Mouse (Mus musculus) forebrain, embryonic 13.5 days (tissue): ENCODE data around the gene Iqch. TPM values are rescaled to one million over a fixed set of nuclear protein-coding genes. Genes with fewer than 3 reads are reported as not detected.

Experiments
- ATAC-seq: fragments of 200-750 bp; cut with Nextera tagmentation; 2 replicates; pipeline ENCODE4 v1.8.0; 2017
- H3K27ac ChIP-seq: fragments of 300-500 bp; sonication (generic); 2 replicates; pipeline ENCODE4 v1.5.1; 2015; ENCODE audit warnings: inconsistent platforms, mild to moderate bottlenecking, moderate library complexity
- H3K27me3 ChIP-seq: fragments of 300-500 bp; sonication (generic); 2 replicates; pipeline ENCODE4 v1.6.1; 2015; ENCODE audit warnings: mild to moderate bottlenecking, inconsistent platforms
- H3K36me3 ChIP-seq: fragments of 300-500 bp; sonication (generic); 2 replicates; pipeline ENCODE4 v1.6.1; 2015; ENCODE audit warnings: mild to moderate bottlenecking, inconsistent platforms; ENCODE audit not compliant: poor library complexity, severe bottlenecking
- H3K4me1 ChIP-seq: fragments of 300-500 bp; sonication (generic); 2 replicates; pipeline ENCODE4 v1.6.1; 2015; ENCODE audit warnings: inconsistent platforms
- H3K4me2 ChIP-seq: fragments of 300-500 bp; sonication (generic); 2 replicates; pipeline ENCODE4 v1.6.1; 2015; ENCODE audit warnings: inconsistent platforms, mild to moderate bottlenecking, moderate library complexity
- H3K4me3 ChIP-seq: fragments of 300-500 bp; sonication (generic); 2 replicates; pipeline ENCODE4 v1.5.1; 2015; ENCODE audit warnings: mild to moderate bottlenecking, inconsistent platforms
- H3K9ac ChIP-seq: fragments of 300-500 bp; sonication (generic); 2 replicates; pipeline ENCODE4 v1.6.1; 2015; ENCODE audit warnings: mild to moderate bottlenecking, inconsistent platforms
- H3K9me3 ChIP-seq: fragments of 300-500 bp; sonication (generic); replicated peaks from 2 replicates; pipeline ENCODE4 v1.6.1; 2016; ENCODE audit warnings: inconsistent platforms
- WGBS: fragments of 180-500 bp; shearing (Covaris S2); methylation state at CpG from one replicate; pipeline ENCODE4 v1.1.7; 2015; 5-methylcytosine and 5-hydroxymethylcytosine counted together
- polyA plus RNA-seq: library from polyadenylated mRNA; unstranded; fragments of >200 nt; fragmentation: Nextera tagmentation; extraction: Ambion mirVana; gene quantifications from 2 replicates; pipeline ENCODE4 v1.2.1, GENCODE M21; 2015

Iqch gene
- polyA plus RNA-seq, 1 experiment from 2014 or later: 0.06 TPM

DNA sequence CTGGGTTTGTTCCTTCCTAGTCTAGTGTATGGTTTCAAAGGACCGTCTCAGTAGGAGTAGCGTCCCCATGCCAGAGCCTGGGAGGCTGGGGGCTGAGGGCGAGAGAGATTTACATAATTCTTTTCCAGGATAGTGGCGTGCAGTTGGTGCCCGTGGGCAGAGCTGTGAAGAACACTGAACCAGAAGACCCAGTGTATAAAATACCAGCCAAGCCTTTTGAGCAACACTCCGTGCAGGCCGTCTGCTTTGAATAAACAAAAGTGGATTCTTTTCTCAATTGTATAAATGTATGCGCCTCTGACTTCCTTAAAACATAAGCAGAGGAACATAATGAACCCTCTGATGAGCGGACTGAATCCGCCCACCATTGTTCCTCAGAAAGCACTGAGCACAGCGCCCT, 30.6 kb upstream of the Iqch start:
- H3K36me3 ChIP-seq: peaks cover 34% of the 10 kb centered on the region
- peaks cover 12% of the 10 kb centered on the region for H3K4me1 ChIP-seq
- no peak overlapping the region for H3K27ac ChIP-seq
- ATAC-seq: 0 out of 2 replicates have a peak, but pooled peaks have one; percentile 30
- H3K27me3 ChIP-seq: no peaks in the 10 kb centered on the region
- no peak overlapping the region for H3K9ac ChIP-seq
- no peaks in the 10 kb centered on the region for H3K9me3 ChIP-seq
- no peak overlapping the region for H3K4me3 ChIP-seq
- 17% methylated on average over 11 of the region's 11 CpGs for WGBS
- peak overlapping the region; percentile 12; the same call in 1 of the 2 replicates for H3K4me2 ChIP-seq

DNA sequence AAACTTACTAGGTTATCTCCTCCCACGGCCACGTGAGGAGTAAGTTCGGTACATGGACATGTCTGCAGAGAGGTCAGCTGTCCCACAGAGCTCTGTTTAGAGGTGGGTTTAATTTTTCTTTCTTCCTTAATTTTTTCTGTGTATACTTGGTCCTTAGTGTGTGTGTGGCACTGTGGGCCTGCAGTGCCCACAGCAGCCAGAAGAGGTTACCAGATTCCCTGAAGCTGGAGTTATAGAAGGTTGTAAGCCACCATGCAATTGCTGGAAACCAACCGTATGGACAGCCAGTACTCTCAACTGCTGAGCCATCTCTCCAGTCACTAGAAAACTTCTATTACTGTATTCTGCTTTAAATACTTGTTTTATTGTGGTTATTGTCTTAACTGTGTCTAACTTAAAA, 29.8 kb upstream of the Iqch start:
- H3K4me3 ChIP-seq: no peak overlapping the region
- no peak overlapping the region for H3K27ac ChIP-seq
- H3K4me1 ChIP-seq: peaks cover 12% of the 10 kb centered on the region
- WGBS: 81% methylated on average over 4 of the region's 4 CpGs
- H3K27me3 ChIP-seq: no peaks in the 10 kb centered on the region
- no peak for ATAC-seq
- H3K36me3 ChIP-seq: peaks cover 32% of the 10 kb centered on the region
- H3K9ac ChIP-seq: no peak overlapping the region
- no peak overlapping the region for H3K4me2 ChIP-seq
- no peaks in the 10 kb centered on the region for H3K9me3 ChIP-seq

DNA sequence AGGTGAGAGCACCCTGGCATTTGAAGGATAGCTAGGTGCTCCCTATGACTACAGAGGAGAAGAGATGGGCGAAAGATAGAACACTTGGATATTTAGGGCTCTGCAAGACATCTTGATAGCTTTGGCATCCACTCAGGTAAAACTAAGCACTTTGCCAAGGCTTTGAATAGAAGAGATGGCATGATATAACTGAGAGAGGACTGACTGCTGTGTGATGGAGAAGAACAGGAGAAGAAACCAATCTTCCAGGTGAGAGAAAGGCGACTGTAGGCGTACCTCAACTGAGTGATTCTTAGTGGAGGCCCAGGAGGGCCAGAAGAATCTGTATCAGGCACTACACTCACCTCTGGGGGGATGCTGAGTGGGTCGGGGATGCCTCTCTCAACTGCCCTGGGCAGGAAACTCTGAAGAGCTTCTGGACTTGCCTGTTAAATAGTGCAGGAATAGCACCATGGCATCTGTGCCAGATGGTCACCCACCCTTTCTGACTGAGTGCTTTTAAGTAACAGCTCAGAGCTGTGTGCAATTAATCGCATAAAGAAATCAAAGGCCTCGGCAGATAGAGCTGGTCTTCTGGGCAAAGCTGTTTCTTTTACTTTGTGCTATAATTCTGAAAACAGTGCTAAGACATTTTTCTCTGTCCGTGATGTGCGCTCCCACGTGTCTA, 22.9 kb upstream of the Iqch start:
- no peak overlapping the region for H3K4me3 ChIP-seq
- 85% methylated on average over 9 of the region's 9 CpGs for WGBS
- no peak overlapping the region for H3K9ac ChIP-seq
- H3K4me1 ChIP-seq: peaks cover 18% of the 10 kb centered on the region
- no peaks in the 10 kb centered on the region for H3K9me3 ChIP-seq
- ATAC-seq: no peak
- H3K4me2 ChIP-seq: no peak overlapping the region
- no peak overlapping the region for H3K27ac ChIP-seq
- H3K27me3 ChIP-seq: no peaks in the 10 kb centered on the region
- H3K36me3 ChIP-seq: peaks cover 25% of the 10 kb centered on the region

DNA sequence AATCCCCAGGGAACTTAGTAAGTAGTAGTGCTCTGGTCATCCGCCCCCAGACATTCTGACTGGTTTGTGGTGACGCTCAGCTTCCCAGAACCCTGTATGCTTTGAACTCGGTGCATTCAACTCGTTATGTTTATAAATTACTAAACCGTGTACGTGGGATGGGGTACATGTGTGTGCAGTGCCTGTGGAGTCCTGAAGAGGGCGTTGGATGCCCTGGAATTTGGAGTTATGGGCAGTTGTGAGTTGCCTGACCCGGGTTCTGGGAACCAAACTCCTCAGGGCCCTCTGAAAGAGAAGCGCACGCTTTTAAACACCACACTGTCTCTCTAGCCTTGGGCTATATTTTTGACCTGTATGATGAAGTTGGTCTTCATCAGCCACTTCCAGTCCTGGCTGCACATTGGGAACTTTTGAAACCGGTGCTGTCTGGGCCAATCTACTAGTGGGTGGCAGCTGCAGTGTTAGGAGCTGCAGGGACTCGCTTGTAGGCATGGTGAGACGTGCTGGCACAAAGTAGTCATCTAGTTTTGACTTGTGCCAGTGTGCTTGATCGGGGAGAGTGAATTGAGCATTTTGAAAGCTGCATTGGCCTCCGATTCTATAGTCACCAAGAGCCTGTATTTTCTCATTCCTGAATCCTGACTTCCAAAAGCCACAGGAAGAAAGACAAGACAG, 21.7 kb upstream of the Iqch start:
- WGBS: 65% methylated on average over 15 of the region's 15 CpGs
- no peak overlapping the region for H3K27ac ChIP-seq
- peaks cover 29% of the 10 kb centered on the region for H3K36me3 ChIP-seq
- peaks cover 18% of the 10 kb centered on the region for H3K4me1 ChIP-seq
- no peak for ATAC-seq
- H3K9ac ChIP-seq: no peak overlapping the region
- H3K27me3 ChIP-seq: no peaks in the 10 kb centered on the region
- H3K4me2 ChIP-seq: no peak overlapping the region
- no peaks in the 10 kb centered on the region for H3K9me3 ChIP-seq
- no peak overlapping the region for H3K4me3 ChIP-seq

DNA sequence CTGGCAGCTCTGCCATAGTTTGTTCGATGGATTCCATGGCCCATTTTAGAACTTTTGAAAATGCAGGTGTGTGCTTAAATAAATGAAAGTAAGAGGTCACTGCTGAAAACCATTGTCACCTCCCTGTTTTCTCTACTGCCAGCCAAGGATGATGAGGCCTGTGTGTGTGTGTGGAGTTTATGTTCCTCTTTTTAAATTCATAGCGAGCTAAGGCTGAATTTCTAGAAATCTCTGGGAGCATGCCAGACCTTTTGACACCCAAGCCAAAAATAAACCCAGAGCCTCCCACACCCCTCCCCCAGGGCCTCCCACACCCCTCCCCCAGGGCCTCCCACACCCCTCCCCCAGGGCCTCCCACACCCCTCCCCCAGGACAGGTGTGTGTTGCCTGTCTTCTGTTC, 15.7 kb upstream of the Iqch start:
- Histone ChIP-seq H3K9me3 (no peaks in the 10 kb centered on the region), H3K4me1 (peaks cover 14% of the 10 kb centered on the region), H3K36me3 (peaks cover 39% of the 10 kb centered on the region), H3K27ac (no peak overlapping the region), H3K4me2 (no peak overlapping the region), H3K4me3 (no peak overlapping the region), H3K9ac (no peak overlapping the region), H3K27me3 (no peaks in the 10 kb centered on the region)
- ATAC-seq: no peak
- WGBS: 85% methylated on average over 2 of the region's 2 CpGs

DNA sequence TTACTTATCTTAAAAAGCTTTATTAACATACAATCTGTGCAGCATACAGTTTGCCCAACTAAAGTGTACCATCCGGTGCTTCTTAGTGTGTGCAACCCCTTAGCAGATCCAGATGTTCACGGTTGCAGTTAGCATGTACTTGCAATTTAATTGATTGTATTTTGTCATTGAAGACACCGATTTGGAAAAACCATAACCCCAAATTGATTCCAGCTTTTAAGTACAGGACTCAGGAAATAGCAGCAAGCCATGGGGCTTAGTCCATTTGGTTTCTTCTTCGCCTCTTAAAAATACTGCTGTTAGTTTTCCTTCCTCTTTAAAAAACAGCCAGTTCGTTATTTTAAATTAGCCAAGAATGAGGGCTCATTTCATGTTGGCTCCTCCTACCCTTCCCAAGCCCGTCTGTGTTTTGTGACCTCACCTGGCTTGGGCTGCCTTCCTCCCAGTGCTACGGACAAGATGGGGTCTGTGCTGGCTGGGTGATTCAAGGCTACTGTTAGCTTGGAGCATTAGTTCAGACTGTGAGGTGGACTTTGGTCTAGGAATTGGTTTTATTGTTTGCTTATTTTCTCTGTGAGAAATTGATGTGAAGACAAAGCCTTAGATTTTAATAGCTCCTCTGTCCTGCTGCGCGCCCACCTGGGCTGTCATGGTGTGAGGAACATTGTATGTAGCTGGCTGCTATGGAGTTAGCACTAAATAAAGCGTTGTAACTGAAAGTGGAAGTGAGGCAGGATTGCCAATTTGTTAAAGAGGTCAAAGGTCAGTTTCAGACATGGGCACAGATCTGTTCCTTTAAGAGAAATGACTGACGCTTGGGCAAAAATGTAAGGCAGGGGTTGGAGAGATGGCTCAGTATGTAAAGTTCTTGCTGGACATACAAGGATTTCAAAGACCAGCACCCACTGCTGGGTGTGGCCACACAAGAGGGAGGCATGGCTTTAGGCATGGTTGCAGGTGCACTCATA, 12.0 kb upstream of the Iqch start:
- no peak overlapping the region for H3K9ac ChIP-seq
- no peaks in the 10 kb centered on the region for H3K9me3 ChIP-seq
- no peaks in the 10 kb centered on the region for H3K27me3 ChIP-seq
- no peak overlapping the region for H3K4me2 ChIP-seq
- H3K36me3 ChIP-seq: peaks cover 29% of the 10 kb centered on the region
- ATAC-seq: no peak
- no peak overlapping the region for H3K27ac ChIP-seq
- H3K4me1 ChIP-seq: peaks cover 23% of the 10 kb centered on the region
- no peak overlapping the region for H3K4me3 ChIP-seq
- WGBS: 75% methylated on average over 11 of the region's 11 CpGs

DNA sequence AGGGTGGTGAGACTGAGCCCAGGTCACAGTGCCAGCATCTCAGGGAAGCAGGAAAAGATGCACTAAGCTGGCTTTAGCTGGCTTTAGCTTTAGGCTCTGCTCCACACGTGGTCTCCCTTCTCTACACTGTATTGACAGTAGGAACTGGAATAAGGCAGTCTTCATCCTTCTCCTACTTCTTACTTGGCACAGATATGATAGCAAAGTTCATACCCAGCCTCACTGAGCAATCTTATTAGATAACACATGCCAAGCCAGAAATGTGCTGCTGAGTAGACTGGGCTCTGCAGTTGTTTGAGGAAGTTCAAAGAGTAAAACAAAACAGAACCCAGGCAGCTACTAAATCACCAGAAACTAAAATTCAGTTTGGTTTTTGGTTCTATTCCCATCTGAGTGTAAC, 11.3 kb upstream of the Iqch start:
- no peaks in the 10 kb centered on the region for H3K27me3 ChIP-seq
- WGBS: 28% methylated on average over 1 of the region's 1 CpGs
- no peak overlapping the region for H3K9ac ChIP-seq
- no peak overlapping the region for H3K4me3 ChIP-seq
- H3K4me2 ChIP-seq: 0 out of 2 replicates have a peak overlapping the region, but pooled peaks have one; percentile 14
- peaks cover 23% of the 10 kb centered on the region for H3K4me1 ChIP-seq
- peaks cover 21% of the 10 kb centered on the region for H3K36me3 ChIP-seq
- H3K27ac ChIP-seq: no peak overlapping the region
- no peak for ATAC-seq
- no peaks in the 10 kb centered on the region for H3K9me3 ChIP-seq

DNA sequence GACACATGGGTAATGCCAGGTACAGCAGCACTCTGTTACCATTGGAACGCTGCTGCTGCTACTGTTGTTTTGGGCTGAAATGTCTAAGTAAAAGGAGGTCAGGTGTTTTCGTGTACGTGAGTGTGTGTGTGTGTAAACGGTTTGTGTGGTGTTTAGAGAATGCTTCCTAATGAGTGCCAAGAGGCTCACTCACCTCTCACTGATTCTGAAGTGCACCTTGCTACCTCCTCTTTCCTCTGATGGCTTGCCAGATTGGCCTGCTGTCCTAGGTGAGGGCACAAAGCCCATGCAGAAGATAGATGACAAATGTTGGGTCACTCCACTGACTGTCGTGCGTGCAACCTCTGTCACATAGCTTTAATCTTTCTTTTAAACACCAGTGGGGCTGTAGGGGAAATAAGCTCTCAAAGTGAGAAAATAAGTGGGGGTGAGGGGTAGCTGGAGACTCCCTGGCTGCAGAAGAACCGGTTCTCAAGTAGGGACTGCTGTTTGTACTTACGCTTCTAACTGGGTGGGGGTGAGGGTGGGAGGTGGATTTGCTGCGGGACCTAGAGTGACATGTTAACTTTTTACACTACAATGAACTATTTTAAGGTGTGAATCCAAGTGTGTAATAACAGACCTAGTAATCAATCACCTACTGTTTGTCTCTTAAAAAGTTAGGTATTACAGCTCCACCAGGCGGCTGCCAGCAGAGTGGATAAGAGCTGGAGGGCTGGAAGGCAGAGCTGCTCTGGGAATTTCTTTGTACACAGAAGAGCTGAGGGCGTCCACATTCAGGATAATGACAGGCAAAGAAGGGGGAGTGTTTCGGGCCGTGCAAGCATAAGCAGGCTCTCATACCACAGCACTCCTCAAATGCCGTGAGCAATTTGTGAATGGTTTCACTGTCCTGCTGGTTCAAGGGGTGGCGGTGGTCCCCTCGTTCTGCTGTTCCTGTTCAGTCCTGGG, 10.5 kb upstream of the Iqch start:
- H3K4me3 ChIP-seq: no peak overlapping the region
- H3K9me3 ChIP-seq: no peaks in the 10 kb centered on the region
- peaks cover 23% of the 10 kb centered on the region for H3K4me1 ChIP-seq
- H3K27me3 ChIP-seq: no peaks in the 10 kb centered on the region
- ATAC-seq: peak; percentile 53; the same call in 1 of the 2 replicates
- no peak overlapping the region for H3K9ac ChIP-seq
- 37% methylated on average over 16 of the region's 16 CpGs for WGBS
- 0 out of 2 replicates have a peak overlapping the region, but pooled peaks have one; percentile 14 for H3K4me2 ChIP-seq
- H3K36me3 ChIP-seq: peaks cover 14% of the 10 kb centered on the region
- no peak overlapping the region for H3K27ac ChIP-seq

DNA sequence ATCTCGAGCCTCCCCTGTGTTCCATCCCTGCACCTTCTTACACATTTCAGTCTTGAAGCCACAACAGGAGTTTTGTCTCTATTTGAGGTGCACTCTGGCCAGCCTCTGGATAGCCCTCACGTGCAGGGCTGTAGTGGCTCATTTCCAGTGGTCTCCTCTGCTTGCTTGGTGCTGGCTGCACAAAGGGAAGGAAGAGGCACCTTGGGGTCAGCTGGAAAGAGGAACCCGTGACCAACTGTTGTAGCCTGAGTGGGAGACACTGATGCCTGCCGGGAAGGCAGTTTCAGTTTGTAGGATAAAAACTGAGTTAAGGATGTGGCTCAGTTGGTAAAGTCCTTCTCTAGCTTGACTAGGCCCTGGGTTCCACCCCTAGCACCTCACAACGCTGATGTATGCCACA, 9.7 kb upstream of the Iqch start:
- ATAC-seq: no peak
- H3K4me2 ChIP-seq: no peak overlapping the region
- H3K27ac ChIP-seq: no peak overlapping the region
- H3K27me3 ChIP-seq: no peaks in the 10 kb centered on the region
- H3K4me1 ChIP-seq: peaks cover 23% of the 10 kb centered on the region
- H3K9ac ChIP-seq: no peak overlapping the region
- H3K4me3 ChIP-seq: no peak overlapping the region
- H3K9me3 ChIP-seq: no peaks in the 10 kb centered on the region
- H3K36me3 ChIP-seq: peaks cover 5% of the 10 kb centered on the region
- WGBS: 77% methylated on average over 5 of the region's 5 CpGs

DNA sequence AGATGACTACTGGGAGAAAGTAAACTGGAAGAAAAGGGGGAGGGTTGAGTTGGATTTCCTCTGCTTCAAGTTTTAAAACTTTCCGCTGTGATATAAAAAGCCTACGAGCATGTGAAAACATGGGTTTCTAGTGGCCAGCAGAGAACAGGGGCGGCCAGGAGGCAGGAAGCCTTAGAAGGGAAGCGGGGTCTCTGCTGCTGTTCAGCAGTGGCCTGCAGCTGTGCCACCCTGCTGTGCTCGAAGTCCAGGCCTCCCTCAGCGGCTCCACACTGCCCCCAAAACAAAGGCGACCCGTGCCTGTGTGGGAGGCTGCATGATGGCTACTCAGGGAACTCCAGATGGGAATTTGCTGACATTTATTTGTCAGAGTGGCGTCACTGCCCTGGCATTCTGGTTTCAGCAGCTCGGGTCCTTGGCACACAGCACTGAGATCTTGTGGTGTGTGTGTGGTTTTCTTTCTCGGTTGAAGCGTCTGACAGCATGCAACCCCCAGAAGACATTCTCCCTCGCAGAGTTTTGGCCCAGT, 8.6 kb upstream of the Iqch start:
- no peaks in the 10 kb centered on the region for H3K27me3 ChIP-seq
- H3K4me1 ChIP-seq: peaks cover 23% of the 10 kb centered on the region
- ATAC-seq: no peak
- WGBS: 12% methylated on average over 13 of the region's 13 CpGs
- no peak overlapping the region for H3K27ac ChIP-seq
- 0 out of 2 replicates have a peak overlapping the region, but pooled peaks have one; percentile 8 for H3K4me2 ChIP-seq
- H3K4me3 ChIP-seq: no peak overlapping the region
- no peaks in the 10 kb centered on the region for H3K36me3 ChIP-seq
- H3K9me3 ChIP-seq: no peaks in the 10 kb centered on the region
- 0 out of 2 replicates have a peak overlapping the region, but pooled peaks have one; percentile 17 for H3K9ac ChIP-seq

DNA sequence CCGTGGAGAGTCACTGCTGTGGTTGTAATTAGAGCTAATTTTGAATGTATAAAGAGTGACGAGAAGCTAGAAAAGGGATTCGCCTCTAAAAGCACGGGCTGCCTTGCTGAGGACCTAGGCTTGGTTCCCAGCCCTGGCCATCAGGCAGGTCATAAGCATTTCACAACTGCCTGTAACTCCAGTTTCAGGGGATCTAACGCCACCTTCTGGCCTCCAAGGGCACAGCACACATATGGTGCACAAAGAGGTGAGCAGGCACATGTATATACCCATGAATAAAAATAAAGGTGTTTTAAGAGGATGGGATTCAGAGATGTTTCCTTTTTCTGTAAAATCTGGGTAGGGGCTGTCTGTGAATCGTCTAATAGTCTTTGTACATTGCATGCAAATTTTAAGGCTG, 7.9 kb upstream of the Iqch start:
- no peak for ATAC-seq
- no peak overlapping the region for H3K27ac ChIP-seq
- H3K4me3 ChIP-seq: no peak overlapping the region
- 87% methylated on average over 6 of the region's 6 CpGs for WGBS
- no peak overlapping the region for H3K4me2 ChIP-seq
- H3K27me3 ChIP-seq: no peaks in the 10 kb centered on the region
- H3K9me3 ChIP-seq: no peaks in the 10 kb centered on the region
- no peaks in the 10 kb centered on the region for H3K36me3 ChIP-seq
- H3K4me1 ChIP-seq: peaks cover 23% of the 10 kb centered on the region
- no peak overlapping the region for H3K9ac ChIP-seq
